Mouse (Mus musculus): ENCODE results near the gene Rnf31. TPM values are rescaled to one million over a fixed set of nuclear protein-coding genes. Genes with fewer than 3 reads are reported as not detected.
A peak's percentile ranks its signal among the peaks of the same experiment; 100 is the strongest.

The Rnf31 gene
- polyA plus RNA-seq, 1 experiment: 11.2 TPM

DNA sequence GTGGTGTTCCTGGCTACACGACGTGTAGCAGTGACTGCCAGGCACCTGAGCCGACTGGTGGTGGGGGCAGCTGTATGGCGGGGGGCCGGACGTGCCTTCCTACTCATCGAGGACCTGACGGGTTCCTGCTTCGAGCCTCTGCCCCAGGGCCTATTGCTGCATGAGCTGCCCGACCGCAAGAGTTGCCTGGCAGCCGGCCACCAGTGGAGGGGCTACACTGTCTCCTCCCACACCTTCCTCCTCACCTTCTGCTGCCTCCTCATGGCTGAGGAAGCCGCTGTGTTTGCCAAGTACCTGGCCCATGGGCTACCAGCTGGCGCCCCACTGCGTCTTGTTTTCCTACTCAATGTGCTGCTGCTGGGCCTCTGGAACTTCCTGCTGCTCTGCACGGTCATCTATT is 15.1 kb upstream of the Rnf31 start:
- Histone ChIP-seq H3ac (ENCODE audit: control insufficient read depth, insufficient read length) (no peak overlapping the region), H3K4me3 (no peak overlapping the region), H3K27me3 (ENCODE audit: control insufficient read depth, insufficient read depth, insufficient read length) (no peaks in the 10 kb centered on the region), H3K4me2 (ENCODE audit: low read depth) (no peak overlapping the region), H3K36me3 (ENCODE audit: control insufficient read depth, insufficient read depth) (no peaks in the 10 kb centered on the region), H3K79me2 (ENCODE audit: control insufficient read depth, insufficient read depth) (no peaks in the 10 kb centered on the region)
- no peak for TF ChIP-seq MYOG (IDR thresholded peaks at IDR 0.05; ENCODE audit: control insufficient read depth in 1 of 3, insufficient read depth in 1 of 3, insufficient read length in 2 of 3, low read depth in 2 of 3)
- TF ChIP-seq POLR2AphosphoS2 (IDR thresholded peaks at IDR 0.05; ENCODE audit: insufficient read length, low read depth): no peak
- no peak for TF ChIP-seq SRF (IDR thresholded peaks at IDR 0.05; ENCODE audit: control insufficient read depth, insufficient read length, low read depth)
- TF ChIP-seq CEBPB (IDR thresholded peaks at IDR 0.05; ENCODE audit: insufficient read depth, poor library complexity, severe bottlenecking): no peak
- no peak for TF ChIP-seq POLR2A (IDR thresholded peaks at IDR 0.05; ENCODE audit: insufficient read length, low read depth)
- TF ChIP-seq REST (IDR thresholded peaks at IDR 0.05; ENCODE audit: insufficient read depth, insufficient read length): no peak
- no peak for TF ChIP-seq USF1 (IDR thresholded peaks at IDR 0.05; ENCODE audit: low read depth)
- TF ChIP-seq TCF12 (IDR thresholded peaks at IDR 0.05; ENCODE audit: insufficient read depth, poor library complexity, severe bottlenecking): no peak
- no peak for TF ChIP-seq MYOD1 (IDR thresholded peaks at IDR 0.05; ENCODE audit: control insufficient read depth in 1 of 3, insufficient read length in 2 of 3, low read depth in 2 of 3)
- no peak for TF ChIP-seq TCF3 (IDR thresholded peaks at IDR 0.05; ENCODE audit: insufficient read length, low read depth)
- TF ChIP-seq E2F4 (IDR thresholded peaks at IDR 0.05; ENCODE audit: insufficient read depth): no peak
- TF ChIP-seq MAX (IDR thresholded peaks at IDR 0.05; ENCODE audit: low read depth): no peak

DNA sequence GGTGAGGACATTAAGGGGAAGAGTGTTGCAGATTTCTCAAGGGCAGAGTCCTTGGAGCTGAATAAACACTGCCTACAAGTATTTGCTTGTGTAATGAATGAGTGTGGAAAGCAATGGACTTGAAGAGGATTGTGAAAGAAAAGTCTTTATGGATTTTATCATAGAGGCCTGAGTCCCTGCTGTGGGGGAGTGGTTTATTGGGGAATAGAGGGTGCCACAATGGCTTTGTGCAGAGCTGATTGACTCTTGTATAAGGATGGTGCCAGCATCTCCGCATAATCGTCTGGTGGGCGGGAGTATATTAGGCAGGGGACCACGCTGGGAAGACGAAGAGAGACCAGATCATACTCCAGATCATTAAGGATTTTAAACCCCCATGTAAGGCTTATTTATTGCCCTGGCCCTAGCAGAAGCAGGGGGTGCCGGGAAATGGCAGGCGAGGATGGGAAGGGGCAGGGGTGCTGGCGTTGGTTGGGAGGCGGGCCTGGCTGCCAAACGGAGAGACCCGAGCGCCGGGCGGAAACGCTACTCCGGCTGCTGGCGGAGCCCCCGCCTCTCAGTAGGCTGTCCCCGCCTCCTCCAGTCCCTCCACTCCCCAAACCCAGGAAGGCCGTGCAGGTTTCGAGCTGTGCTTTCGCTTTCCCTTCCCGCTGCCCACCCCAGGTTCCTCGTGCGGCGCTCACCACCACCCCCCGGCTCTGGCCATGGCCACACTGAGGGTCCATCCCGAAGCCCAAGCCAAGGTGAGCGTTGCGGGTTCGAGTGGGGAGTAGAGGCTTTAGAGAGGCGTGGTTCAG is 13.4 kb upstream of the Rnf31 start, which contains the start of gene Psme1:
Gene Psme1 (plus strand): TSS at position 253 of the 797 bp plus-strand sequence.
- H3K4me3 ChIP-seq: peak within 1 kb of the TSS; percentile 52
- peak within 1 kb of the TSS; percentile 93 for H3K4me2 ChIP-seq (ENCODE audit: low read depth)
- H3ac ChIP-seq (ENCODE audit: control insufficient read depth, insufficient read length): peak within 1 kb of the TSS; percentile 7
- H3K36me3 ChIP-seq (ENCODE audit: control insufficient read depth, insufficient read depth): no peaks in the 10 kb centered on the region
- H3K79me2 ChIP-seq (ENCODE audit: control insufficient read depth, insufficient read depth): no peaks in the 10 kb centered on the region
- TF ChIP-seq CEBPB (IDR thresholded peaks at IDR 0.05; ENCODE audit: insufficient read depth, poor library complexity, severe bottlenecking): no peak
- TF ChIP-seq TCF12 (IDR thresholded peaks at IDR 0.05; ENCODE audit: insufficient read depth, poor library complexity, severe bottlenecking): no peak
- no peak for TF ChIP-seq MYOG (IDR thresholded peaks at IDR 0.05; ENCODE audit: control insufficient read depth in 1 of 3, insufficient read depth in 1 of 3, insufficient read length in 2 of 3, low read depth in 2 of 3)
- no peak for TF ChIP-seq SRF (IDR thresholded peaks at IDR 0.05; ENCODE audit: control insufficient read depth, insufficient read length, low read depth)
- peak; percentile 78 for TF ChIP-seq POLR2AphosphoS2 (IDR thresholded peaks at IDR 0.05; ENCODE audit: insufficient read length, low read depth)
- TF ChIP-seq USF1 (IDR thresholded peaks at IDR 0.05; ENCODE audit: low read depth): no peak
- no peak for TF ChIP-seq E2F4 (IDR thresholded peaks at IDR 0.05; ENCODE audit: insufficient read depth)
- peak; percentile 68 for TF ChIP-seq POLR2A (IDR thresholded peaks at IDR 0.05; ENCODE audit: insufficient read length, low read depth)
- no peaks in the 10 kb centered on the region for H3K27me3 ChIP-seq (ENCODE audit: control insufficient read depth, insufficient read depth, insufficient read length)

DNA sequence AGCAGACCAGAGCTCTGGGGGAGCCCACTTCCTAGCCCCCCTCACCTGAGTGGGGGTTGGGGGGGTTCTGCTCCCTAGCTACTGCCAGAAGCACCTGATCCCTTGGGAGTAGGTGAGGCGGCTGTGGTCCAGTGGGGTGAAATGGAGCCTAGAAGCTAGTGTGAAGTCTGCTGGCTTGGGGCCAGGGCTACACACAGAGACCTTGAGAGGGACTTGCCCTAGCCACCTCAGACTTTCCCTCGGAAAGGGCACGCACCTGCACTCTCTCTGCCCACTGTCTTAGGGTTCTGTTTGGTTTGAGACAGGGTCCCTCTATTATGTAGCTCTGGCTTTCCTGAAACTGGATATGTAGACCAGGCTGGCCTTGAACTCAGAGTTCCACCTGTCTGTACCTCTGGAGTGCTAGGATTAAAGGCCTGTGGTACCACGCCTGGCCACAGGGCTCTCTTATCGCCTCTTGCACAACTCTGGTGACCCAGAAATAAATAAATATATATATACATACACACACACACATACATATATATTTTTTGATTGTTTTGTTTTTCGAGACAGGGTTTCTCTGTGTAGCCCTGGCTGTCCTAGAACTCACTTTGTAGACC is 12.7 kb upstream of the Rnf31 start:
- no peak for TF ChIP-seq TCF3 (IDR thresholded peaks at IDR 0.05; ENCODE audit: insufficient read length, low read depth)
- no peak for TF ChIP-seq REST (IDR thresholded peaks at IDR 0.05; ENCODE audit: insufficient read depth, insufficient read length)
- TF ChIP-seq POLR2A (IDR thresholded peaks at IDR 0.05; ENCODE audit: insufficient read length, low read depth): no peak
- no peak for TF ChIP-seq USF1 (IDR thresholded peaks at IDR 0.05; ENCODE audit: low read depth)
- no peak for TF ChIP-seq MYOG (IDR thresholded peaks at IDR 0.05; ENCODE audit: control insufficient read depth in 1 of 3, insufficient read depth in 1 of 3, insufficient read length in 2 of 3, low read depth in 2 of 3)
- Histone ChIP-seq H3K36me3 (ENCODE audit: control insufficient read depth, insufficient read depth) (no peaks in the 10 kb centered on the region), H3ac (ENCODE audit: control insufficient read depth, insufficient read length) (peak overlapping the region; percentile 7), H3K79me2 (ENCODE audit: control insufficient read depth, insufficient read depth) (no peaks in the 10 kb centered on the region), H3K4me2 (ENCODE audit: low read depth) (peak overlapping the region; percentile 93), H3K27me3 (ENCODE audit: control insufficient read depth, insufficient read depth, insufficient read length) (no peaks in the 10 kb centered on the region), H3K4me3 (peak overlapping the region; percentile 52)

DNA sequence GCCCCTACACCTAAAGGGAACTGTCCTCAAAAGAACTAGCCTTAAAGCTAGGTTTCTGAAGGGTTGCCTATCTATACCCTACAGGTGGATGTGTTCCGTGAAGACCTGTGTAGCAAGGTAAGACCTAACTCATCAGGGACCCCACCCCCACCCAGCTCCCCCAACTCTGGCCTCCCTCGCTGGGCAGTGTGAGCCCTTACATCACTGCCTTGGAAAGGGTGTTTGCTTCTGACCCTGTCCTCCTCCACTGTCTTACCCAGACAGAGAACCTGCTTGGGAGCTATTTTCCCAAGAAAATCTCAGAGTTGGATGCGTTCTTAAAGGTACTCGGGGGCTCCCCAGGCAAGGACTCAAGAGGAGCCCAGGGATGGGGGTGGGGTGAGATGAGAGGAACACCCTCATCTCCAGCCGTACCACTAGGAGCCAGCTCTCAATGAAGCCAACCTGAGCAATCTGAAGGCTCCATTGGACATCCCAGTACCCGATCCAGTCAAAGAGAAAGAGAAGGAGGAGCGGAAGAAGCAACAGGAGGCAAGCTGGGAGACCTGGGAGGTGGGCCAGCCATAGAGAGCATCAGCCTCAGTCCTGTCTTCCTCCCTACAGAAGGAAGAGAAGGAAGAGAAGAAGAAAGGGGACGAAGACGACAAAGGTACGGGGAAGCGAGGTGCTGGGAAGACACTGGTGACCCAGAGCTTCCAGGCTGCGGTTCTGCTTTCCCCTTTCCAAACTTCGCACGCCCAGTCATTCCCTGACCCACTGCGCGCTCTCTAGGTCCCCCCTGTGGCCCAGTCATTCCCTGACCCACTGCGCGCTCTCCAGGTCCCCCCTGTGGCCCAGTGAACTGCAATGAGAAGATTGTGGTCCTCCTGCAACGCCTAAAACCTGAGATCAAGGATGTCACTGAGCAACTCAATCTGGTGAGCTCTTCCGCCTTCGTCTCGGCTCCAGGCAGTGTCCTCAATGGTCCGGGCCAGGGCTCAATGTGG is 11.7 kb upstream of the Rnf31 start:
- no peak overlapping the region for H3K4me2 ChIP-seq (ENCODE audit: low read depth)
- H3K36me3 ChIP-seq (ENCODE audit: control insufficient read depth, insufficient read depth): no peaks in the 10 kb centered on the region
- H3K4me3 ChIP-seq: peak overlapping the region; percentile 52
- H3K79me2 ChIP-seq (ENCODE audit: control insufficient read depth, insufficient read depth): no peaks in the 10 kb centered on the region
- H3K27me3 ChIP-seq (ENCODE audit: control insufficient read depth, insufficient read depth, insufficient read length): no peaks in the 10 kb centered on the region
- TF ChIP-seq TCF12 (IDR thresholded peaks at IDR 0.05; ENCODE audit: insufficient read depth, poor library complexity, severe bottlenecking) (no peak), CEBPB (IDR thresholded peaks at IDR 0.05; ENCODE audit: insufficient read depth, poor library complexity, severe bottlenecking) (no peak), TCF3 (IDR thresholded peaks at IDR 0.05; ENCODE audit: insufficient read length, low read depth) (no peak), MYOG (IDR thresholded peaks at IDR 0.05; ENCODE audit: control insufficient read depth in 1 of 3, insufficient read depth in 1 of 3, insufficient read length in 2 of 3, low read depth in 2 of 3) (no peak), MAX (IDR thresholded peaks at IDR 0.05; ENCODE audit: low read depth) (no peak), E2F4 (IDR thresholded peaks at IDR 0.05; ENCODE audit: insufficient read depth) (no peak)
- no peak overlapping the region for H3ac ChIP-seq (ENCODE audit: control insufficient read depth, insufficient read length)

All from myocyte (in vitro differentiated cells).